Mouse (Mus musculus): ENCODE results near the gene Tinf2. TPM values are rescaled to one million over a fixed set of nuclear protein-coding genes. Genes with fewer than 3 reads are reported as not detected.

The Tinf2 gene
- total and polyA plus RNA-seq, 2 experiments from 2014 or later = 21.9 to 23.8 TPM

DNA sequence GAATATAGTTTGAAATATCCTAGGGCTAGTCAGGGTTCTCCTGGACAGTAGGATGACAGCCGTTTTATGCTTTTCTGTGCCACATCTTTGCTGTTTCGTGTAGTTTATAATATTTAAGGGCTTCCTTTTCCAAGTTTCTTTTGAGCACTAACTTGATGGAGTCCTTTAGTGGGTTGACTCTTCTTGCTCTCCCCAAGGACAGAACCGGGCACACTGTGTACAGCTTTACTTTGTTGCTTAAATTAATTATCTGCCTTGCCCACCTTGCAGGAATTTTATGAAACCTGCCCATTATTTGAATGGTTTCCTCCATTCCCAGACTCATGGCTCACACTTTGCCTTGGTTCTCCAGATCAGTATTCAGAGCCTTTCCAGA lies 486 bp upstream of the Tinf2 start:
- WGBS = 8% methylated on average over 3 of the region's 3 CpGs
- peak; percentile 13 for ATAC-seq

DNA sequence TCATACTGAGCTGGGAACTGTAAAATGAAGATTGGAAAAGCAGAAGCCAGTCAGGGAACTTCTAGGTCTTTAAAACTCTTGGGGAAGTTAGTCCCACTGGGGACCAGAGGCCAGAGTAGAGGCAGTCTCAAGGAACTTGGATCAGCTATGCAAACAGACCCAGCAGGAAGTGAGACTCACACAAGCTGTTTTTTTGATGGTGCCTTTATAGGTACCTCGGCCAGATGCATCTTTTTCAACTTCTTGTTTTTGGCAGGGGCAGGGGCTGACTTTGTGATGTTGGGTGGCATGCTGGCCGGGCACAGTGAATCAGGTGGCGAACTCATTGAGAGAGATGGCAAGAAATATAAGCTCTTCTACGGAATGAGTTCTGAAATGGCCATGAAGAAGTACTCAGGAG lies 4.0 kb downstream of the Tinf2 start:
- Histone ChIP-seq H3K4me3 (ENCODE audit: low read length) (no peak overlapping the region), H3K9me3 (ENCODE audit: low read length) (no peaks in the 10 kb centered on the region), H3K27ac (no peak overlapping the region), H3K4me2 (ENCODE audit: low read depth, low read length) (no peak overlapping the region), H3K27me3 (ENCODE audit: insufficient read depth, low read length) (no peaks in the 10 kb centered on the region), H3K9ac (replicated peaks; ENCODE audit: low read length) (no peak overlapping the region), H3K36me3 (ENCODE audit: insufficient read depth, low read length) (peaks cover 29% of the 10 kb centered on the region), H3K4me1 (ENCODE audit: insufficient read depth, low read length) (peaks cover 4% of the 10 kb centered on the region)
- WGBS = 87% methylated on average over 4 of the region's 4 CpGs
- no peak for DNase-seq (ENCODE audit: low spot score)
- no peak for ATAC-seq
- no peak for TF ChIP-seq CTCF (IDR thresholded peaks at IDR 0.05; ENCODE audit: low read depth)

More for the DNA sequence above, 486 bp upstream of the Tinf2 start:
- H3K27ac ChIP-seq = 0 out of 2 replicates have a peak overlapping the region, but pooled peaks have one; percentile 76
- peak overlapping the region; percentile 75; the same call in 1 of the 2 replicates for H3K9ac ChIP-seq (replicated peaks; ENCODE audit: low read length)
- peak overlapping the region; percentile 65 for H3K4me3 ChIP-seq (ENCODE audit: low read length)
- no peaks in the 10 kb centered on the region for H3K9me3 ChIP-seq (ENCODE audit: low read length)
- no peak for DNase-seq (ENCODE audit: low spot score)
- peak overlapping the region; percentile 95 for H3K4me2 ChIP-seq (ENCODE audit: low read depth, low read length)
- TF ChIP-seq CTCF (IDR thresholded peaks at IDR 0.05; ENCODE audit: low read depth) = no peak
- peaks cover 14% of the 10 kb centered on the region for H3K36me3 ChIP-seq (ENCODE audit: insufficient read depth, low read length)
- H3K4me1 ChIP-seq (ENCODE audit: insufficient read depth, low read length) = no peaks in the 10 kb centered on the region; the same call in 1 of the 2 replicates
- H3K27me3 ChIP-seq (ENCODE audit: insufficient read depth, low read length) = no peaks in the 10 kb centered on the region

DNA sequence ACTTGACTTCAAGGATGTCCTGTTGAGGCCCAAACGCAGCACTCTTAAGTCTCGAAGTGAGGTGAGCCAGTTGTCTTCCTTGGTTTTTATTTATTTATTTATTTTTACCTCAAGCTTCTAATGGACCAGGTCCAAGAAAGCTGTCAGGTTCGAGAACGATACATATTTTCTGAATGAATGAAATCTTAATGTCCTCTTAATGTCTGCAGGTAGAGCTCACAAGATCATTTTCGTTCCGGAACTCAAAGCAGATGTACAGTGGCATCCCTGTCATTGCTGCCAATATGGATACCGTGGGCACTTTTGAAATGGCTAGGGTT lies 8.9 kb downstream of the Tinf2 start:
- no peaks in the 10 kb centered on the region for H3K27me3 ChIP-seq (ENCODE audit: insufficient read depth, low read length)
- no peak overlapping the region for H3K9ac ChIP-seq (replicated peaks; ENCODE audit: low read length)
- H3K9me3 ChIP-seq (ENCODE audit: low read length) = no peaks in the 10 kb centered on the region
- H3K4me3 ChIP-seq (ENCODE audit: low read length) = peak overlapping the region; percentile 60
- H3K27ac ChIP-seq = 0 out of 2 replicates have a peak overlapping the region, but pooled peaks have one; percentile 82
- ATAC-seq (no peak), DNase-seq (ENCODE audit: low spot score) (no peak)
- 82% methylated on average over 7 of the region's 7 CpGs for WGBS
- H3K4me2 ChIP-seq (ENCODE audit: low read depth, low read length) = peak overlapping the region; percentile 62
- TF ChIP-seq CTCF (IDR thresholded peaks at IDR 0.05; ENCODE audit: low read depth) = no peak
- H3K36me3 ChIP-seq (ENCODE audit: insufficient read depth, low read length) = peaks cover 16% of the 10 kb centered on the region; the same call in 1 of the 2 replicates
- peaks cover 4% of the 10 kb centered on the region for H3K4me1 ChIP-seq (ENCODE audit: insufficient read depth, low read length)

DNA sequence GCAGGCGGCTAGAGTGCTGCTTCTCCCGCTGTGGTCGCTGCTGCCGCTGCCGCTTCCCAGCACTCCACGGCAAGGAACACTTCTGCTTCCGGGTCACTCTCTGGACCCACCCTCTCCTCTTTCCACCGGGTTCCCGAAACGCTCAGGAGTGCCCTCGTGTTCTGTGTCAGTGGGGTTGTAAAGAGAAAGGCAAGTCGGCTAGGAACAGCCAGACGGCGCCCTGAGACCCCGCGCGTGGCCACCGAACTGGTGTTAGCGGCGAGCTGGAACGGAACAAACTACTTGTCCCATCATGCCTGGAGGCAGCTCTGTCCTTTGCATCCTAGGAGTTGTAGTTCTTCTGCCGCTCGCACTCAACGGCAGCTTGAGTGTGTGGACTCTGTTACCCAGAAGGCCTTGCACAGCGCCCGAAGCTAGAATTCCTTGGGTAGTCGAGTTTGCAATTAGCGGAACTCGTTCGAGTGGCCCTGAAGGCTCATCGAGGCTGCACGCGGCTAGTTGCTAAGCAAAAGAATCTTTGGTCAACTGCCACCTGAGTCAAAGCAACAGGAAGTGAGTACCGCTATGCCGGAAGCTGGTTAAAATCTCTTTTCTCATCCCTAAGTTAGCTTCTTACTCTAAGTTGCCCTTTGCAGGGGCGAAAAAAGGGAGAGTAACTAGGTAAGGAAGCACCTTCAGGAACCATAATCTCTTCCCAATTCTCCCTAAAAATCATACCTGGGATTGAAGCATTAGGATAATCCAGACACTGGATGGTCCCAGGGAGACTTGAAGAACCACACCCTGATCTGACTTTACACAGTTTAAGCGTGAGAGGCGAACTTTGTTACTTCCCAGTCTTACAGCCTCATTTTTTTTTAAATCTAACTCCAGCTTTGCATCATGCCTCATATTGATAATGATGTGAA lies 9.5 kb downstream of the Tinf2 start, which contains the start of the genes Gmpr2 and Nedd8:
TSS of gene Gmpr2 (plus strand) at position 109 of the 908 bp plus-strand sequence.
TSS of gene Nedd8 (minus strand) at position 292 of the 908 bp plus-strand sequence.
- H3K4me2 ChIP-seq (ENCODE audit: low read depth, low read length) = peak within 1 kb of the TSS; percentile 62
- TF ChIP-seq CTCF (IDR thresholded peaks at IDR 0.05; ENCODE audit: low read depth) = no peak
- 1% methylated on average over 38 of the region's 38 CpGs for WGBS
- H3K9ac ChIP-seq (replicated peaks; ENCODE audit: low read length) = peak within 1 kb of the TSS; percentile 54
- ATAC-seq (peak; percentile 97), DNase-seq (ENCODE audit: low spot score) (peak; percentile 97)
- H3K4me1 ChIP-seq (ENCODE audit: insufficient read depth, low read length) = peaks cover 4% of the 10 kb centered on the region
- H3K27me3 ChIP-seq (ENCODE audit: insufficient read depth, low read length) = no peaks in the 10 kb centered on the region
- H3K36me3 ChIP-seq (ENCODE audit: insufficient read depth, low read length) = peaks cover 14% of the 10 kb centered on the region; the same call in 1 of the 2 replicates
- peak within 1 kb of the TSS; percentile 60 for H3K4me3 ChIP-seq (ENCODE audit: low read length)
- H3K27ac ChIP-seq = peak within 1 kb of the TSS; percentile 82
- H3K9me3 ChIP-seq (ENCODE audit: low read length) = no peaks in the 10 kb centered on the region

DNA sequence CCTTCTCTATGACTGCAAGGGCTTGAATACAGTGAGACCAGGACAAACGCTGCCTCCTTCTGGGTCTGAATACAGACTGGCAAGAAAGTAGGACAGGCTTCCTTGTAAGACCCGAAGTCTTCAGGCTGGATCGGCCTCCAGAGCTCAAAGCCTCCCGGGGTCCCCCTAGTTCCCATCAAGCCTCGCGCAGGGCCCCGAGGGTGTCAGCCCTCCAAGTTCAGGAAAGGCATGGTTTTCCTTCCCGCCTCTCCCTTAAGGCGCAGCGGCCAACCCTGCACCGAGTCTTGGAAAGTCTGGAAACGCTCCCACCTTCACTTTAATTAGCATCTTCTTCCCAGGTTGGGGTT lies 10.2 kb downstream of the Tinf2 start:
- Histone ChIP-seq H3K4me3 (ENCODE audit: low read length) (peak overlapping the region; percentile 60), H3K36me3 (ENCODE audit: insufficient read depth, low read length) (peaks cover 13% of the 10 kb centered on the region; the same call in 1 of the 2 replicates), H3K4me2 (ENCODE audit: low read depth, low read length) (peak overlapping the region; percentile 62), H3K27me3 (ENCODE audit: insufficient read depth, low read length) (no peaks in the 10 kb centered on the region), H3K27ac (peak overlapping the region; percentile 82), H3K4me1 (ENCODE audit: insufficient read depth, low read length) (peaks cover 4% of the 10 kb centered on the region), H3K9ac (replicated peaks; ENCODE audit: low read length) (peak overlapping the region; percentile 54), H3K9me3 (ENCODE audit: low read length) (no peaks in the 10 kb centered on the region)
- no peak for TF ChIP-seq CTCF (IDR thresholded peaks at IDR 0.05; ENCODE audit: low read depth)
- DNase-seq (ENCODE audit: low spot score) = no peak
- ATAC-seq = peak; percentile 60
- under 1% methylated on average over 12 of the region's 12 CpGs for whole genome bisulfite sequencing

DNA sequence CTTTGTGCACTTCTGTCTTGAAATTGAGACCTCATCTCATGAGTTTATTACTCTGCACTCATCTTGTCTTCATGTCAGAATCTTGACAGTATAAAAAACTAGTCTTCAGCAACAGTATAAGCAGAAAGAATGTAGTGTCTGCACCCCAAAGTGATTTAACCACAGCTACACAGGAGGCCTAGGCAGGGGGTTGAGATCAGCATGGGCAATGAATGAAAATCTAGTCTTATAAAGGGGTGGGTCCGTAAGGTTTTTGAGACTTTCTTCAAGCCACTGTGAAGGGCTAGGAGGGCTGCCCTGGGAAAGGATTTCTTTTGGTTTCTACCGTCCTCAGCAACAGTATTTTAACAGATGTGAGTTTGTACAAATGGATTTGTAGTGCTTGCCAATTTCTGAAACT lies 21.0 kb downstream of the Tinf2 start:
- 0 out of 2 replicates have a peak overlapping the region, but pooled peaks have one; percentile 88 for H3K27ac ChIP-seq
- WGBS = 29% methylated on average over 2 of the region's 2 CpGs
- no peak for ATAC-seq
- H3K4me1 ChIP-seq (ENCODE audit: insufficient read depth, low read length) = no peaks in the 10 kb centered on the region; the same call in 1 of the 2 replicates
- TF ChIP-seq CTCF (IDR thresholded peaks at IDR 0.05; ENCODE audit: low read depth) = no peak
- H3K27me3 ChIP-seq (ENCODE audit: insufficient read depth, low read length) = no peaks in the 10 kb centered on the region
- peak overlapping the region; percentile 74 for H3K4me2 ChIP-seq (ENCODE audit: low read depth, low read length)
- no peaks in the 10 kb centered on the region for H3K9me3 ChIP-seq (ENCODE audit: low read length)
- peaks cover 21% of the 10 kb centered on the region; the same call in 1 of the 2 replicates for H3K36me3 ChIP-seq (ENCODE audit: insufficient read depth, low read length)
- no peak for DNase-seq (ENCODE audit: low spot score)
- H3K9ac ChIP-seq (replicated peaks; ENCODE audit: low read length) = no peak overlapping the region
- peak overlapping the region; percentile 70; the same call in 1 of the 2 replicates for H3K4me3 ChIP-seq (ENCODE audit: low read length)

Measured in hindbrain, postnatal 0 days (tissue).